Mouse (Mus musculus) kidney, postnatal 10 days (tissue): Measurements from ENCODE around the gene Rbsn.

ENCODE experiments used
- DNase-seq: peaks from one replicate; pipeline ENCODE4 v3.0.0; 2021; ENCODE audit warnings: mixed read lengths

The Rbsn gene

DNA sequence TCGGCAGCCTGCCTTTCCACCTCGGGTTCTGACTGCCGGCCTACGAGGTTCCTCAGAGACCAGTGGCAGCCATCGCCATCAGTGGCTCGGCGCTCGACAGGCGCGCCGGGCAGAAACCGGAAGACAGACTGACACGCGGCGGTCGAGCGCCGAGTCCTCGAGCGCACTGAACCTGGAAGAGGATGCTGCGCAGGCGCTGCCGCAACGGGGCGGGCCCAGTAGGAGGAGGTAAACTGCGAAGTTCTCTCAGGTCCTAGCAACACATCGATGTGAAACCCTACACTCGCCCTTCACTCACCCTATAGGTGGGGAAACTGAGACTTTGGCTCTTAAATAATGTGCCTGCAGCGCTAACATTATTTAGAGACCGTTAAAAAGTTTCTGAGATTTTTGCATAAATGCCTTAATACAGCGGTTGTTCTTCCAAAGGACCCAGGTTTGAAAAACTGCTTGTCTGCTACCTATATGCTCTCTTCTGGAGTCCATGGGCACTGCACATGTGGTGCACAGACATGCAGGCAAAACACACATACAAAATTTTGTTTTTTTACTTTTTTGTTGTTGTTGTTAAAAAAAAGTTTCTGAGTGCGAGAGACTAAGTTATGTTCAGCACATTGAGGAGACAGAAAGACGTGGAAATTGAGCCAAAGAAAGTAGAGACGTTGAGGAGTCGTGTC is at the start of gene Rbsn:
Gene Rbsn (minus strand): TSS at position 153 of the 677 bp plus-strand sequence.
- peak; percentile 96 for DNase-seq

DNA sequence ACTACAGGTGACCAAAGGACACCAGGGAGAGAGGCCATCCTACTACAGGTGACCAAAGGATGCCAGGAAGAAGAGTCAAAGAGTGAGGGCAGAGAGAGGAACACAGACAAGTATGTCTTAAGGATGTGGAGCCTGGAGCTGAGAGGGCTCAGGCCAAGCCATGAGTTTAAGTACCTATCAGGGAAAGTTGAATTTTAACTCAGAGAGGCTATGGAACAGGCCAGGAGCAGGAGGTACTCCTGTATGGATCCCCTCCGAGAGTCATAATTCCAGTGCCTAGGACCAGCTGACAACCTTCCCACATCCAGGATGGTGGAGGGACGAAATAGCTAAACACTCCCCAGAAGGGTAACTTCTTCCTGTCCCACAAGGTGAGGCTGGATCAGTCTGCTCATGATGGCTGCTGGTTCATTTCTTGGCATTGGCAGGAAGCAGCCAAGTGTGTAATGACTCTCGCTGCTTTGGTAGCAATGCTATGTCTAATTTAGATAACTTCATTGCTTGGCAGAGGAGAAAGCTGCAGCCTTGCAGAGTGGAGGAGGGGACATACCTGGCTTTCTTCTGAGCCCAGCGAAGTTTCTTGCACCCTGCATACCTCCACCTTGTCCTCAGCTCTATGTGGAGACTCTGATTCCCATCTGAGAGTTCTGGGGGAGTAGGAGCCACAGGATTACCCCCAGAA is 46.6 kb upstream of the Rbsn start:
- no peak for DNase-seq

DNA sequence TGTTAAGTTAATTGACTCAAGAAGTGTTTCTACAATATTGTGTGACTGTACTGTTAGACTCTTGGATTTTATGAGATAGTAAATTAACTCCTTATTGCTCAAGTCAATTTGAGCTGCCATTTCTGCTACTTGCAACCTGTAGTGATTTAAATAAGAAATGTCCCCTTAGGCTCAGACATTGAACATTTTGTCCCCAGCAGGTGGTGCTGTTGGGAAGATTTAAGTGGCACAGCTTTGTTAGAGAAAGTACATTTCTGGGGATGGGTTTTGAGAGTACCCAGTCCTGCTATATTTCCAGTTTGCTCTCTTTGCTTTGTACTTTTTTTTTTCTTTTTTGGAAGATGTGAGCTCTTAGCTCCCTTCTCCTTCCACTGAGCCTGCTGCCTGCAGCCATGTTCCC is 40.6 kb upstream of the Rbsn start:
- DNase-seq: no peak

DNA sequence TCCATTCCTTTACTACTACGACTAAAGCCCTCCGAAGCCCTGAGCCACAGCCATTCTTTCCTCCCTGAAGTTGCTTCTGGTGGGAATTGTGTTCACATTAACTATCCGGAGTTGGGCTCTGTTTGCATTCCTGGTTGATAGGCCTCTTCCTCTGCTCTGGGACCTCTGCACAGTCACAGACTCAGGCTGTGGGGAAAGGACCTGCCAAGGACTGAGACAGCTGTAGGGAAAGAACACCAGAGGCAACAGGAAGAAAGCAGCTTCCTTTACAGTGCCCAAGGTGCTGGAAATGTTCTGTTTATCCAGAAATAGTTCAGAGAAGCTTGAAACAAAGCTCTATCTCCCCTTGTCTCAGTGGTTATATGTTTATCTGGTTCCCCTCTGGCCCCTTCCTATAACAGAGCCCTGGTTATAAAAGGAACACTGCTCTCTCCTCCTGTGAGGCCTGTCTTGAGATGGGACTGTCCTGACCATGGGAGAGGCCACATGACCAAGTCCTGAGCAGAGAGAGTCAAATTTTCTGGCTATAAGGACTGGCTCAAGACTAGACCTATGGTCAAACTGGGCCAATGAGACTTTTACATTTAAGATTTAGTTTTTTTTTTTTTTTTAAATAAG is 38.6 kb upstream of the Rbsn start:
- no peak for DNase-seq

DNA sequence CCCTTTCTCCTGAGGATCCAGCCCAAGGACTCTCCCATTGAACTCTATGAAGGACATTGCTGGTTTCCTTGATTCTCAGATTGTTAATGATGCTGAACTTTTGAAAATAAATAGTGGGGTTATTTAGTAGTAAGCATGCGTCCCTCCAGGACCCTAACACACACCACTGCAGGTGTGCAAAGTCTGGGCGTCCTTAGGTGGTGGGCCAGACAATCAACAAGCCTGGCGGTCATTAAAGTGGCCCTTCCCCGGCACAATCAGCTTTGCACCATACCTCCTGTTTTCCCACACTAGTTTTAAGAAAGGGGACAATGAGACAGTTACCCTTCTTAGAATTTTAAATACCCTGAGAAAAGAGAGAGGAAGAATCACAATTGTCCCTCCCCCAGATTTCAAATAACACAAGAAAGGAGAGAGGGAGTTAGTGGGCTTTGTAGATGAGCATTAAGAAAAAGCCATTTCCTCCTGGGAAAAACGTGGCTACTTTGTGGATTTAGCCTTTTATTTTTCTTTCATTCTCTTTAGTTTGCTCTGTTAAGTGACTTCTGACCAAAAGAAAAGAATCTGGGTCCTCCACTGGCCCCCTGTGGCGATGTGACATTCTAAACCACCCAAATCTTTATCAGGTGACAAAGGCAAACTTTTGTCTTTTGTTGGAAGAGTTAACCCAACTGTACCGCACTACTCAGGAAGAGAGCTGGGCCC is 32.6 kb upstream of the Rbsn start:
- DNase-seq: no peak

DNA sequence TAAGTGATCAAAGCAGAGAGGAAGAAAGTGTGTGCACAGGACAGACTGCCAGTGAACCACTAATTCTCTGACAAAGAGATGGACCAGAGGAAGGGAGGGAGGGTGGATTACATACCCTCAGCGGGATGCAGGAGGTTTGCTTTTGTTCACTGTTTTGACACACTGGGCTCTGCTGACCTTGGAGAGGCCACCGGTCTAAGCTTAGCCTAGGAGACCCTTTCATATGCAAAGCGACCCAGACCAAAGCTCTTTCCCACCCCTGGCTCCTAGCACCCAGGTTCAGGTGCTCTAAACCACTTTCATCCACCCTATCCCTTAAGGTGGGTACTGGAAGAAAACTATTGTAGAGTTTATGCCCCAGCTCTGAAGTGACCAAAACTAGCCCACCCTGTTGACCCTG is 31.6 kb upstream of the Rbsn start:
- no peak for DNase-seq

DNA sequence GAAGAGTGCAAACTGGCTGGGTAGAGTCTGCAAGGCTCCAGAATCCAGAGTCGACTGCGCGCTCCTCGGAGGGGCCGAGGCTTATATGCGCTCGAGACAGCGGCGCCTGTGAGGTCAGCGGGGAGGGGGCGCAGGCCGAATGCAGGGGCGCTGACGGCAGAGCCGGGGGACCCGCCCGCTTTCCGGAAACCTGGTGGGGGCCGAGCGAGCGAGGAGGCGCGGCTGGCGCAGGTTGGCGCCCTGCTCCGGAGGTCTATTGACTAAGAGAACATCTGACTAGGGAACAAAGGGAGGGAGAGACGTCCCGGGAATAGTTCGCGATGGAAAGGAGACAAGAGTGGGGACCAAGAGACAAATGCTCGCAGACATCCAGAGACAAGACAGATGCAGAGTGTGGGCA is 29.9 kb upstream of the Rbsn start, which contains the start of gene Trh:
Gene Trh (minus strand): TSS at position 60 of the 400 bp plus-strand sequence.
- DNase-seq: no peak

DNA sequence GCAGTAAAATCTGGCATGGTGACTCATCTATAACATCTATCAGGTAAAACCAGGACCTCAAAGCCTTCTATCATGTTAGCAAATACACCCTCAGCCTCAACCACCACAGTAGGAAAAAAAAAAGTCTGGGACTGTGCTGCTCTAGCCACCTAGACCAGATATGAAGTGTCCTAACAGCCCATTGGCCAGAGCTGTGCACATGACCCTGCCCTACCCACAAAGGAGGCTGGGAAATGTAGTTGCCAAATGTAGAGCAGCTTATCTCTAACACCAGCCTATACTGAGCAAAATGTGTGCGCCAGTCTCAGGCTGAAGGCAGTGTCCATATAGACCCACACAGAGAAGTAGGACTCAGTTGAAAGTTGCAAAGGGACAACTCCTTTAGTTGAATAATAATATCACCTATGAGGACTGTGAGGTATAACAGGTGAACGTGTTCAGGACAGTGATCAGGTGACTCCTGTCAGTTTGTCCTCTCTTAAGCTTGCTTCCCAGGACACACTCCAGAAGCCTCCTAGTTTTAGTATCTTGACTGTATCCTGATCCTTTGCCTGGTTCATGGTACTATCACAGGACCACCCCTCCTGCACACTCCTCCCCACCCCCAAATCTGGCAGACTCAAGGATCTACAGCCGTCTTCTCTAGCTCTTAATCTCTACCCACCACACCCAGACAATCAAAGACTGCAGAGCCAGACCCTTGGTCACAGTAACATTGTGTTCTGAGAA is 26.6 kb upstream of the Rbsn start:
- DNase-seq: peak; percentile 71

DNA sequence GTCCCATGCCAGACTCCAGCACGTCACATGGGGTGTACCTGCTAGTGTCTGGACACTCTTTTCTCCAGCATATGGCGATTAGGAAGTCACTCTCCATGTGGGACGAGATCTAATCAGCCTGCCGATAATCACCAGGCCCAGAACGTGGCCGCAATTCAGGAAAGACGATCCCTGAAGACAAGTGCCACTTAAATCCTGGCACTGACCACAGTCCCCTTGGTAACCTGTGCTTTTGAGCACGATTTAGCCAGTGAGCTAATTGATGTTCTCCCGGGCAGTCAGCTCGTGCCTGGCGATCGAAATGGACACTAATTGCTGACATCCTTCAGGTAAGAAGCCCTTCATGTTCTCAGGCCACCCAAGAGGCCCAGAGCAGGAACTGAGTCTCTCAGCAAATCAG is 20.3 kb upstream of the Rbsn start:
- no peak for DNase-seq

DNA sequence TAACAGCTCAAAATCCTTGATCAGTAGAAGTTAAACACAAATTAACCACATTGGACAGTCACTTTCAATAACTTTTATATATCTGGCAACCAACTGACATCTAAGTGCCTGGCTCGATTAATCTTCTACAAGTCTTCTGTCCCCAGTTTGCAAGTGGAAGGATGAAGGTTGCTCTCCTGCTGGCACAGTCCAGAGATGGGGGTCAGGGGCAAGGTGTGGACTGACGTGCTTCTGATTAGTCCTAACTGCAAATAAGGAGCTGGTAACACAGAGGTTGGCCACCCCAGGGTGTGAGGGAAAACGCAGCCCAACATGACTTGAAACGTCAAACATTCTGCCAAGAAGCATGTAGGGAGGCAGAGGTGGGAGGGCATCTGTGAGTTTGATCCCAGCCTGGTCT is 17.0 kb upstream of the Rbsn start:
- DNase-seq: no peak

DNA sequence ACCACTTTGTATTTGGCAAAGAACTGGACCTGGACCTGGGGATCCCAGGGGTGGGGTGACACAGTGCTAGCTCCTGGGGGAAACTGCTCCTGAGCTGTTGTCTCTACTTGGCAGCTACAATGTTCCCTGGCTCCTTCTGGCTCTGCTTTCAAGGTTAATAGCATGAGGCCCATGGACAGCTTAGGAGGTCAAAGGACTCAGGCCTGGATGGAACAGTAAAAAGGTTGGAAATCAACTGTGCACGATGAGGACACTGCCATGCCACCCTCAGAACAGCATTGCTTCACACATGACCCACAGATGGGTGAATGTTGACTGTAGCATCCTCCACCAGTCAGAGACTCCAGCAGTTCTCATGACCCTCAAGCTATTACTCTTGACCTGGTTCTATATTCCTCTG is 16.6 kb upstream of the Rbsn start:
- no peak for DNase-seq

DNA sequence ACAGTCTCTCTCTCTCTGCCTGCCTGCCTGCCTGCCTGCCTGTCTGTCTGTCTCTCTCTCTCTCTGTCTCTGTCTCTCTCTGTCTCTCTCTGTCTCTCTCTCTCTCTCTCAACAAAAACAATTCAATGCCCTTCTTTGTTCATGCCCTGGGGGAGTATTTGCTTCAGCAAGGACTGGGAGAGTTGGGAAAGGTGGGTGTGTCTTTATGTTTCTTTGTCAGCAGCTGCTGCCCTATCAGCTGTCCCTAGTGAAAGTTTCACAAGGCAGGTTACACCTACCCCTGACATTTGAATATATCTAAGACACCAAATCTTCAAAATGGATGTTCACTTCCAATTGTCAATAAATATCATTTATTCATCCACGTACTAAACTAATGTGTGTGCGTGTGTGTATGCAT is 14.9 kb upstream of the Rbsn start:
- DNase-seq: no peak

DNA sequence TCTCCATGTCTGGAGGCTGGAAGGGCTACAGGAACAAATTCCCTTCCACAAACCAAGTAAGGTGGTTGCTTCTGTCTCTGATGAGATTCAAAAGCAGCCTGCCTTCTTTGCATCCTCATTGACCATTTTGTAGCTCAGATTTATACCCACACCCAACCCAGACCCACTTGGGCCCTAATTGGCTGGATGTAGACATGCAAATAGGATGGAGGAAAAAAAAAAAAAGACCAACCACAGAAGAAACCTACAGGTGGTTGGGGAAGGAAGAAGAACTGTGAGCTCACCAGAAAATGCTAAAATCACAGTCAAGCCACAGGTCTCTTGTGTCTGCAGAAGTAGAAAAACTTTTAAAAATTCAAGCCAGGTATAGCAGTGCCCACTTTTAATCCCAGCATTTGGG is 14.4 kb upstream of the Rbsn start:
- no peak for DNase-seq

DNA sequence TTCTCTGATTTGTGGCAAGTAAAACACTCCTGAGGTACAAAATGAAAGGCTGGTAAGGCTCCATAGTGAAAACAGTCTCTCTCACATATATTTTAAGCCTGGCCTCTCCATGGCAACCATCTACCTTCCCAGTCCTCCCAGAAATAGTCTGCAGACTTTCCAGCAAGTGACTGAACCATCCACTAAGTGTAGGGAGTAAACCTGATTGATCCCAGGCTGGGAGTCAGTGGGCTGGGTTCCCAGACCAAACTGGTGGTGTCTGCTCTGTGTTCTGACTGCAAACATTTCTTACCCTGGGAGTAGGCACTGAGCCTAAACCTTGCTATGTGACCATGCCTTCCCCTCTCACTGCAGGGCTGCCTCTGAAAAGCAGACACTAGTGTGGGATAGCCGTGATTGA is 10.3 kb upstream of the Rbsn start:
- DNase-seq: no peak

DNA sequence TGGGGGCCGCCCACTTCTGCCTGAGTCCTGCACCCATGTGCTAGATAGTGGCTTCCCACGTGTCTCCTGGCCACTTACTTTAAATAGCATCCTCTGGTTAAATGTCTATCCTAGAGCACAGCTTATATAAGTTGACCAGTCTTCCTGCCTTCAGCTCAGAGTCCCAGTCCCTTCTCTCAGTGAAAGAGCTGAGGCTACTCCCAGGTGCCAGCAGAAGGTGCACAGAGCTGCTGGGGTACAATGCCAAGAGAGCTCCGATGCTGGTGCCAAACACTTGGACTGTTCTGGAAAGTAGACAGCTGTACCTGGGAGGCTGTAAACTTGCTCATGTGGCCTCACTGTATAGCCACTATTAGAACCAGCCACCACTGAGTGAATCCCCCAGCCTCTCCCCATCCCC is 7.3 kb upstream of the Rbsn start:
- no peak for DNase-seq

DNA sequence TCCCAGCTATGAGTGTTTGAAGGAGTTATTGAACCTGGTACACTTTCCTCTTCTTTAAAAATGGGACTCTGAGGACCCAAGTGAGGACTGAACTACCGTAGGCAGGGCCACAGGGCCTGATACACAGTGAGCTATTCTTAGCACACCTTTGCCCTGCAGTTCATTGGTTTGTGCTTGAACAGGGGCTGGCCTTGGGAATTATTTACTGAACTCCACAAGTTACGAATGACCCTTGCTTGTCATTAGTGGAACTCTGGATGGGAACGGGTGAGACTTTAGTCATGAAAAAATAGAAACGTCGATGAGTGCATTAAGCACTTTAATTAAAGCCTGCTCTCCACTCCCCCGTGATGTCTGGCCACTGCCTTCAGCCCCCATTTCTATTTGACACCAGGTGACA is 6.9 kb upstream of the Rbsn start:
- DNase-seq: no peak

DNA sequence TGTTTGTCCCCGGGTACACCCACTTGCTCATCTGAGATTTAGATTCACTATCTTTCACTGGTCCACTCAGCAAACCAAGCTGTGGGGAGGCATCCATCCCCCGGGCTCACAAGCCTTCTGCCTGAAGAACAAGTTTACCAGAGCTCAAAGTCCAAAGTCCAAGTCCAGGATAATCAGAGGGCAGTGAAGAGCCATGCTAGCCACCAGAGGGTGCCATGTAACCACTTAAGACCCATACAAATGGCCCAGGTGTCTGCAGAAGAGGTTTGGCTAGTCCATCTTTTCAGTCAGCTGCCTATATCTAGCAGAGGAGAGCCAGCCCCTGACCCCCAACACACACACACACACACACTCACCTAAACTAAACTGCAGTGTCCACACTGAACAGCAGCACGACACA is 4.7 kb upstream of the Rbsn start:
- DNase-seq: peak; percentile 72

DNA sequence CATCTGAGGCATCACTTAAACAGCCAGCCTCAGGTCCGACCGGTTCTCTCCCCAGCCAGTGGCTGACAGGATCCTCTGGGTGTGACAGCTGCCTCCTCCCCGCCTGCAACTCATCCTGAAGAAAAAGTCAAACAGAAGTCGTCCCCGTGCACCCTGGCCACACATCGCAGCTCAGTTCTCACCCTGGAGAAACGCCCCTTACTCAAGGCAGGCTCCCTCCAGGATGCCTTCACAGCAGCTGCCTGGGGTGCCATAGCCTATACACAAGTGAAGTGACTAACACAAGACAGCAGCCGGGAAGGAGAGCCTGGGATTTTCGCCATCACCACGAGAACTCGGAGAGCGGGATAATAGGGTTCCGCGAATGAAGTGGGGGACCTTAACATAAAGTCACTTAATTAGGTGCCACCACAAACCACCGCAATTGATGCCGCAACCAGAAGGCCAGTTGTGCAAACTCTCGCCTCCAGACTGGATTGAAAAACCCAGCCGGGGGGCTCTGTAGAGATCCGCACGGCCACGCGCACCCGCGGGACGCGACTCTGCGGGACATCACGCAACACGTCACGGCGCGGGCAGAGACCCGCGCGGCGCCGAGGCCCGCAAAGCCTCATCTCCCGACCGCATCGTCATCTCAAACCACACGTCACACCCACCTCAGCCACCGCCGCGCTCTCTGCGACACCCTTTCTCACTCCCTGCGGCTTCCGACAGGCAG is 511 bp downstream of the Rbsn start:
- DNase-seq: no peak

DNA sequence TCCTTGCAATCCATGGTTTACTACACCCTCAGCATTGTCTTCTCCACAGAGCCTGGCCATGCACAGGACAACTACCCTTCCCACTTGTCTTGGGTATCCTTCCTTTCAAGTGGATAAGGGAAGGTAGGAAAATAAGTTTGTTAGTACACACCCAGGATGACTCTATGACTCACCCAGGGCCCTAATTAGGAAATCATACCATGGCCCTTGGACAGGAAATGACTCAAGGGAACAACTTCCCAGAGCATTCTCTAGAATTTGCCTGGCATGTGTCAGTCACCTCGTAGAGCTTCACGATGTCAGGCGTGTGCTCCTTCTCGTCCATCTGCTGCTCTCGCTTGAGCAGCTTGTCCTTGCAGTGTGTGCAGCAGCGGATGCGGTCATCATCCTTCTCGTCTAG is 15.3 kb downstream of the Rbsn start:
- DNase-seq: no peak

DNA sequence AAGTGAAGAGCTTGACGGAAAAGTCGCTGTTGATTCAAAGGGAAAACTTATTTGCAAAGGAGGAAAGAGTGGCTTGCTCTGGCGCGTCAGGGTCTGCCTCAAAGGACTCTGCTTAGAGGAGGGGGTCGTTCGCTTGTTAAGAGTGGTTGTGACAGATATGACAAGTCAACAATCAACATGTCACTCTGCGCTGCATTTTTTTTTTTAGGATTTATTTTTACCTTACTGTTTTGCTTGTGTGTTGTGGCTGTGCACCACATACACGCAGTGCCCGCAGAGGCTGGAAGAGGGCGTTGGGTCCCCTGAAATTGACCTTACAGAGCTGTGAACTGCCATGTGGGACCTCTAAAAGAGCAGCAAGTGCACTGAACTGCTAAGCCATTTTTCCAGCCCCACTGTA is 30.5 kb downstream of the Rbsn start:
- DNase-seq: peak; percentile 11

DNA sequence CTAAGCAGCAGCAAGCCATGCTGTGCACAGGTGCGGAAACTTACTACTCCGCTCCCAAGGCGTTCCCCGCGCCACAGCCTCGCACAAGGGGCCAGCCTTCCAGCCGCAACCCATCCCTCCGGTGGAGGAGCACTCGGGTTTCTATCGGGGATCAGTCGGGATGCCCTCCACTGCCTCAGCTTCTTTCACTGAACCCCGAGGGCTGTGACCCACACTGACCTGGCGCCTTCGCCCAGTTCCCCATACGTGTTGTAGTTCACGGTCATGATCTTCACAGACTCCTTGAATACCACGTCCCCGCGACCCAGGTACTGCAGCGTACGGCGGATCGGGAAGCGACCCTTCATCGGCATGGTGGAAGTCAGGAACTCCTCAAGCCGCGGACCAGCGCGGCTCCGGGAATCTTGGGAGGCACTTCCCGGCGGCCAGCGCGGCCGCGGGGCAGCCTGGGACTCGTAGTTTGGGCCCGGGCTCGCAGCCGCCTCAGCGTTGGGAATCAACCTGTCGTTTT is 31.0 kb downstream of the Rbsn start, which contains the start of gene Mrps25:
Gene Mrps25 (minus strand): TSS at position 413 of the 511 bp plus-strand sequence.
- peak; percentile 85 for DNase-seq

DNA sequence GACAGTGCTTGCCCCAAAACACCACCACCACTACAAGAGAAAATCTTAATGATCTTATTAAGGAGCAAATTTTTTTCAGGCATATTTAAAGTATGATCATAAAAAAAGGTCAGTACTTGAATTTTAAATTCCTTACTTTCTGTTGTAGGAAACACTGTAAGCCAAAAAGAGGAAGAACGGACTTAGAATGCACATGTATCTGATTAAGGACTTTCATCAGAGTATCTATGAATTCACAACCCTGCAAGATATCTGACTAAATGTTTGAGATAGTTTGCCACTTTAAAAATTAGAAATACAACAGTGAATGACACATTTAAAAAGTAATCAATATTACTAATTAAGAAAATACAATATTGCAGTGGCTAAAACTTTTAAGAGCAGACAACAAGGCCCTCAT is 38.3 kb downstream of the Rbsn start:
- no peak for DNase-seq
